Mouse (Mus musculus): ENCODE results near the gene Psmc3ip.

Gene Psmc3ip

DNA sequence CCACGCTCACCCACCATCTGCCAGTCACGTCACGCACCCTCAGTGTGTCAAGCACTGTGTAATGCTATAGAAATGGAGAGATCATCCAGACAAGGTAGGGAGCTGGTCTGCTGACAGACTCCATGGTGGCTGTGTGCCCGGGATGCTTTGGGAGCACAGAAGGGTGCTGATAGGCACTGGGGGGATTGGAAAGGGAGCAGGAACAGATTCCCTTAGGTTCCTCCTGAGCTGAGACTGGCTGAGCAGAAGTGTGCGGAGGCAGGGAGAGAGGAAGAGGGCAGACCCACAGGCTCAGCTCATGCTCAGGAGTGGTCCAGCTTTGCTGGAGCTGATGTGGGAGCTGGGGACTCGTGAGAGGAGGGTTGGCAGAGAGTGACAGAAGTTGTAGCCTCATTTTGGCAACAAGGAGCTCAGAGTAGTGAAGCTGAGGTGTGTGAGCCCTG lies 44.2 kb downstream of the Psmc3ip start:
- peak; percentile 67 for DNase-seq

- DNase-seq: peak; percentile 85
Observed at GRCm38 (mm10) chr11:101050359-101050758, 44.9 kb downstream of the Psmc3ip start.

GRCm38 (mm10) chr11:101047502-101047901 lies 47.7 kb downstream of the Psmc3ip start:
- DNase-seq: no peak

DNA sequence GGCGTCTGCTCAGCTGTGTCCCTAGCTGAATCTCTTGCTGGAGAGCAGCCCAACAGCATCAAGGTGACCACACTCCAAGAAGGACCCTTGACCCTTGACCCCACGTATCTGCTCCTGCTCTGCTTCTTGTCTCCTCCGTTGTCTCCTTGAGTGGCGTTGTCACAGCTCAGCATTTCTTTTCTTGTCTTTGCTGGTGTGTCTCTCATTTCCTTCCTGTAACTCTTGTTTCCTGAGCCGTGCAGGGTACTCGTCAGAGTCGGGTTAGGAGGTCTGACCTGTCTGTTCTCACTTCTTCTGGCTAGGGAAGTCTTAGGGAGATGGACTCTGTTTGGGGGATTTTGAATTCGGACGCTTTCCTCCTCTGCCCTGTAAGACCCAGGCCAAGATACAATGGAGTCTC lies 48.8 kb downstream of the Psmc3ip start:
- no peak for DNase-seq

GRCm38 (mm10) chr11:101045826-101046225 lies 49.4 kb downstream of the Psmc3ip start:
- DNase-seq: no peak
